Mouse (Mus musculus) kidney, postnatal 0 days (tissue): Measurements from ENCODE around the gene 2510009E07Rik. TPM values are rescaled to one million over a fixed set of nuclear protein-coding genes. Genes with fewer than 3 reads are reported as not detected.

Experiments
- ATAC-seq: fragments of 200-750 bp; cut with Nextera tagmentation; replicated peaks from 2 replicates; pipeline ENCODE4 v1.8.0; 2017; ENCODE audit warnings: low read depth, moderate number of reproducible peaks, moderate TSS enrichment, moderate library complexity; ENCODE audit not compliant: low FRiP score
- DNase-seq: peaks from one replicate; pipeline ENCODE4 v3.0.0-alpha.2; 2016; ENCODE audit warnings: low spot score
- H3K27ac ChIP-seq: fragments of 300-500 bp; sonication (generic); 2 replicates; pipeline ENCODE4 v1.5.1; 2014; ENCODE audit warnings: mild to moderate bottlenecking
- H3K27me3 ChIP-seq: fragments of 300-500 bp; sonication (generic); 2 replicates; pipeline ENCODE4 v1.6.1; 2014; ENCODE audit warnings: low read length, mixed read lengths; ENCODE audit not compliant: insufficient read depth
- H3K36me3 ChIP-seq: fragments of 300-500 bp; sonication (generic); 2 replicates; pipeline ENCODE4 v1.6.1; 2014; ENCODE audit warnings: low read length, mixed read lengths; ENCODE audit not compliant: insufficient read depth
- H3K4me1 ChIP-seq: fragments of 300-500 bp; sonication (generic); replicated peaks from 2 replicates; pipeline ENCODE4 v1.6.1; 2014; ENCODE audit warnings: antibody characterized with exemption, low read length, mixed read lengths; ENCODE audit not compliant: insufficient read depth
- H3K4me2 ChIP-seq: fragments of 300-500 bp; sonication (generic); 2 replicates; pipeline ENCODE4 v1.6.1; 2014; ENCODE audit warnings: mild to moderate bottlenecking, low read length, moderate library complexity, mixed read lengths
- H3K4me3 ChIP-seq: fragments of 300-500 bp; sonication (generic); replicated peaks from 2 replicates; pipeline ENCODE4 v1.5.1; 2014; ENCODE audit warnings: low read depth, low read length
- H3K9ac ChIP-seq: fragments of 300-500 bp; sonication (generic); 2 replicates; pipeline ENCODE4 v1.6.1; 2014; ENCODE audit warnings: low read depth, low read length
- H3K9me3 ChIP-seq: fragments of 300-500 bp; sonication (generic); replicated peaks from 2 replicates; pipeline ENCODE4 v1.6.1; 2016; ENCODE audit warnings: low read length, inconsistent platforms, mixed read lengths
- CTCF ChIP-seq: IDR thresholded peaks from 2 replicates; pipeline ENCODE4 v1.5.1; 2016; ENCODE audit warnings: antibody characterized with exemption, low read depth, mild to moderate bottlenecking, moderate library complexity
- WGBS: fragments of 180-500 bp; shearing (Covaris S2); extraction: QIAGEN DNeasy Blood & Tissue Kit; methylation state at CpG from one replicate; pipeline ENCODE4 v1.1.7; 2014; 5-methylcytosine and 5-hydroxymethylcytosine counted together
- polyA plus RNA-seq: library from polyadenylated mRNA; unstranded; fragments of >200 nt; fragmentation: Nextera tagmentation; extraction: Ambion mirVana; gene quantifications from 2 replicates; pipeline ENCODE4 v1.2.1, GENCODE M21; 2015

The 2510009E07Rik gene
- polyA plus RNA-seq, 1 experiment from 2014 or later, result 13.6 TPM

GRCm38 (mm10) chr16:21702314-21702690, 7.8 kb upstream of the 2510009E07Rik start:
- H3K9ac ChIP-seq, result no peak overlapping the region
- peak; percentile 24 for DNase-seq

GRCm38 (mm10) chr16:21701611-21702313, 7.3 kb upstream of the 2510009E07Rik start:
- Histone ChIP-seq H3K9ac (no peak overlapping the region), H3K36me3 (no peaks in the 10 kb centered on the region), H3K4me3 (no peak overlapping the region), H3K27ac (no peak overlapping the region), H3K4me2 (no peak overlapping the region), H3K4me1 (no peaks in the 10 kb centered on the region), H3K27me3 (no peaks in the 10 kb centered on the region), H3K9me3 (no peaks in the 10 kb centered on the region)
- WGBS, result 34% methylated on average over 10 of the region's 10 CpGs
- no peak for TF ChIP-seq CTCF
- ATAC-seq (no peak), DNase-seq (no peak)

More at GRCm38 (mm10) chr16:21702314-21702690, 7.8 kb upstream of the 2510009E07Rik start:
- H3K9me3 ChIP-seq, result no peaks in the 10 kb centered on the region
- H3K4me3 ChIP-seq, result no peak overlapping the region
- no peaks in the 10 kb centered on the region for H3K27me3 ChIP-seq
- H3K4me2 ChIP-seq, result no peak overlapping the region
- no peak for ATAC-seq
- WGBS, result 23% methylated on average over 3 of the region's 3 CpGs
- no peak for TF ChIP-seq CTCF
- H3K36me3 ChIP-seq, result no peaks in the 10 kb centered on the region
- no peak overlapping the region for H3K27ac ChIP-seq
- H3K4me1 ChIP-seq, result no peaks in the 10 kb centered on the region

DNA sequence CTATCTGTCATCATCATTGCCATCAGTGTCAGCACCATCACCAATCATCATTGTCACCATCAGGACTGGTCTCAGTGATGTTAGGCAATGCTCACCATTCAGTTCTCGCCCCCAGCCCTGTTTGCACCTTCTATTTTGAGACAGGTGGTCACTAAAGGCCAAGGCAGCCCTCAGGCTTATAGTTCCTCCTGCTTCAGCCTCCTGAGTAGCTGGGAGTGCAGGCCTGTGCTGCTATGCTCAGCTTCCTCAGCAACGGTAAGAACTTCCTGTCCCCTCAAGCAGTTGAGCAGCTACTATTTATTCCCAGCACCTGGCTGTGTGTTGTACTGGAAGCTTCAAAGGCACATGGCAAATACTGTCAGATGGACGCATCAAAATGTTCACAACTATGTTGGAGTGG, 3.7 kb upstream of the 2510009E07Rik start:
- WGBS, result 81% methylated on average over 3 of the region's 3 CpGs
- Histone ChIP-seq H3K9ac (no peak overlapping the region), H3K4me2 (no peak overlapping the region), H3K36me3 (no peaks in the 10 kb centered on the region), H3K27ac (no peak overlapping the region), H3K9me3 (no peaks in the 10 kb centered on the region), H3K27me3 (no peaks in the 10 kb centered on the region), H3K4me3 (no peak overlapping the region), H3K4me1 (peaks cover under 1% of the 10 kb centered on the region; the same call in 1 of the 2 replicates)
- ATAC-seq, result no peak
- no peak for TF ChIP-seq CTCF
- DNase-seq, result no peak

DNA sequence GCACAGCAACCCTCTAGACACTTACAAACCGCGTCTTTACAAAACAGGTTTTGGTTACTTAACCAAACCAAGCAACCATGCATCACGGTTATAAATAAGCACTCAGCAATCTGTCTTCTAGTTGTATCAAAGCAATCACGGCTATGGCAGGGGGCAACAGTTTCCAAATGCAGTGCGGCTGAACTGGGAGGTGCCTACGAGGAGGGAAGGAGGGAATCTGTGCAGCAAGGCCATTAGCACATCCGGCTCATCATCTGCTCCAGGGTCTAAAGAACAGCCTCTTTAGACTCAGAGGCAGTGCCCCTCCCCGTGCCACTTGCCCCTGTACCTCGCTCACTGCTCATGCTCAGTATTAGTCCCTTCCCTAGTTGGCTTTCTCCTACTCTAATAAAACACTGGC, 2.5 kb upstream of the 2510009E07Rik start:
- Histone ChIP-seq H3K27ac (no peak overlapping the region), H3K4me2 (no peak overlapping the region), H3K36me3 (no peaks in the 10 kb centered on the region), H3K27me3 (no peaks in the 10 kb centered on the region), H3K4me1 (peaks cover 8% of the 10 kb centered on the region; the same call in 1 of the 2 replicates), H3K4me3 (no peak overlapping the region), H3K9ac (no peak overlapping the region), H3K9me3 (no peaks in the 10 kb centered on the region)
- no peak for ATAC-seq
- DNase-seq, result no peak
- no peak for TF ChIP-seq CTCF
- WGBS, result 49% methylated on average over 9 of the region's 9 CpGs

GRCm38 (mm10) chr16:21695242-21695578, 745 bp upstream of the 2510009E07Rik start:
- H3K27me3 ChIP-seq, result no peaks in the 10 kb centered on the region
- peak overlapping the region; percentile 85 for H3K4me3 ChIP-seq
- DNase-seq (peak; percentile 66), ATAC-seq (peak; percentile 83)
- 2% methylated on average over 12 of the region's 12 CpGs for WGBS
- H3K9me3 ChIP-seq, result no peaks in the 10 kb centered on the region
- H3K36me3 ChIP-seq, result no peaks in the 10 kb centered on the region
- H3K27ac ChIP-seq, result no peak overlapping the region
- H3K4me2 ChIP-seq, result peak overlapping the region; percentile 99
- peak overlapping the region; percentile 79; the same call in 1 of the 2 replicates for H3K9ac ChIP-seq
- H3K4me1 ChIP-seq, result peaks cover 8% of the 10 kb centered on the region; the same call in 1 of the 2 replicates
- TF ChIP-seq CTCF, result no peak

DNA sequence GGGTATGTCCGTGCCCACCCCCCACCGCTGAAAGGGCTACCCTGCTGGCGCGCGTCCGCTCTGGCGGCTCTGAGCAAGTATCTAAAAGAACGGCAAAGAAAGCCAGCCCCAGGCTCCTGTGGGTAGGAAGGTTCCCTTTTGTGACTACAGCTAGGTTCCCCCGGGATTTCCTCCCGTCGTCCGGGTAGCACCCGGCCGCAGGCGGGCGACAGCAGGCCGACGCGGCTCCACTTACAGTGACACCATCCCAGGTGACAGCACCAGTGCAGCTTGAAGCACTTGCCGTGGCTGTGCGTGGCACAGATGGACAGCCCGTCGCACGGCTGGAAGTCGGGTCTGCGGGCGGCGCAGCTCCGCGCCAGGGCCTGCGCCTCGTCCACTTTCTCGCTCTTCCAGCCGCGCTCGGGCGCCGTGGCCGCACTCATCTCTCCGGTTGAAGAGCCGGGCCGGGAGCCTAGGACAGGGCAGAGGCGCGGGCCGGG, 443 bp downstream of the 2510009E07Rik start:
- Histone ChIP-seq H3K4me2 (peak overlapping the region; percentile 99), H3K27me3 (no peaks in the 10 kb centered on the region), H3K36me3 (no peaks in the 10 kb centered on the region), H3K4me3 (peak overlapping the region; percentile 85), H3K9ac (peak overlapping the region; percentile 79), H3K9me3 (no peaks in the 10 kb centered on the region), H3K4me1 (peaks cover 8% of the 10 kb centered on the region; the same call in 1 of the 2 replicates), H3K27ac (peak overlapping the region; percentile 88)
- DNase-seq (peak; percentile 68), ATAC-seq (peak; percentile 38)
- no peak for TF ChIP-seq CTCF
- under 1% methylated on average over 39 of the region's 45 CpGs for WGBS
